Mouse (Mus musculus) regulatory T cell (primary cell): ENCODE data around the gene Itpa.

Experiments
- in situ Hi-C: fragments of 300-600 bp; cut with MboI, MseI; formaldehyde crosslinking; loops from one replicate; pipeline ENCODE4 v1.15.1; 2025; ENCODE audit warnings: high pct_unique_total_duplicates

Itpa gene

DNA sequence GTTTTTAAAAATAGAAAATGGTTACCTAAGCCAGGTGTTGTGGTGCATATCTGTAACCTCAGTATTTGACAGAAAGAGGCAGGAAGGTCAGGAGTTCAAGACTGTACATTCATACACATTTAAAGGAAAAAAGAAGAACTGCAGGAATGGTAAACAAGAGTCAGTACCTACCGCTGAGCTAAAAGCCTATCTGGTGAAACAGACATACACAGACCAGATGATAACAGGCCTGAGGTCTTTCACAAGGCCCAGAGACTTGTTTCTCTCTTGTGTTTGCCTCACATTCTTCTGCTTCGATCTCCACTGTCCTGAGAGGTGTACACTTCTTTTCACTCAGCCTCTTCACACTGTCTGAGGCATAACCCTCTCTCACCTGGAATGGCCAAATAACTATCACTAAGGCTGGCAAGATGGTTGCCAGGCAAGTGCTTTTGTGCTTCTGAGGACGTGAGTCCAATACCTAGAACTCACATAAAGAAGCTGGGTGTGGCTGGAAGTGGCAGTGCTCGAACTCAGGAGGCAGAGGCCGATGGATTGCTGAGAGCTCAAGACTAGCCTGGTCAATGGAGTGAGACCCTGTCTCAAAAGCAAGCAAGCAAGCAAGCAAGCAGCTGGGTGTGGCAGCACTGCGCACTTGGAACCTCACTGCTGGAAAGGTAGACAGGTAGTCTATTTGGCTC lies 11.6 kb upstream of the Itpa start:
- in situ Hi-C loops: no loop called here

DNA sequence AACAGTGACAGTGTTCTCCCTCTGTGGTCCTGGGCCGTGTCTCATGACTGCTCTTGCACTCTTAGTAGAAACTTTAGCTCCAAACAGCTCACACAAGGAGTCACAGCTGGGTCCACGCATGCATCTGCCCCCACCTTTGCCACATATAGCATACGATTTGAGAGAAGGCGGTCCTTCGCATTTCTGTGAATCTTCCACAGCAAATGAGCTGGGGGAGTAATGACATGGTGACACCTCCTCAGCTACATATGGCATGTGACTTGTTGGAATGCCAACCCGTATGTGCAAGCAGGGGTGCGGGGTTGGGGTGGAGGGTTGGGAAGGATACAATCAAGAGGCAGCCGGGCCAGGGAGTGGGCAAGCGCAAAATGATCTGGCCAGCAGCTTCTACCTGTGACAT lies 10.9 kb upstream of the Itpa start:
- in situ Hi-C loops: no loop called here

DNA sequence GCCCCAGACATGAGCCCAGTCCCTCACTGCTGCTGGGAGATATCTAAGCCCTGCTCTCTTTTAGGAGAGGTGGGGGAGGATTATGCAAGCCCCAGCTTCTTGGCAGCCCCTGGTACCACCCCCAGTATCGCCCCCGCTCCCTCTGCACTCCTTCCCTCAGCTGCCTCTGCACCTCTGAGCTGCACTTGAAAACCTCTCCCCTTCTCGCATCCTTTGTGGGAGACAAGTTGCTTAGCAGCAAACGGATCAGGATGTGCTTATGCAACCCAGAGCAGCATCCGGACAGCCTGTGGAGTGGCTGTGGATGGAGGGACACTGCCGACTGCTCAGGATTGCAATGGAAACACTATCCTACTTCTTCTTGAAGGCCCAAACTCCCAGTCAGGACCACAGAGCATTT lies 9.9 kb upstream of the Itpa start:
- in situ Hi-C loops: no loop called here

DNA sequence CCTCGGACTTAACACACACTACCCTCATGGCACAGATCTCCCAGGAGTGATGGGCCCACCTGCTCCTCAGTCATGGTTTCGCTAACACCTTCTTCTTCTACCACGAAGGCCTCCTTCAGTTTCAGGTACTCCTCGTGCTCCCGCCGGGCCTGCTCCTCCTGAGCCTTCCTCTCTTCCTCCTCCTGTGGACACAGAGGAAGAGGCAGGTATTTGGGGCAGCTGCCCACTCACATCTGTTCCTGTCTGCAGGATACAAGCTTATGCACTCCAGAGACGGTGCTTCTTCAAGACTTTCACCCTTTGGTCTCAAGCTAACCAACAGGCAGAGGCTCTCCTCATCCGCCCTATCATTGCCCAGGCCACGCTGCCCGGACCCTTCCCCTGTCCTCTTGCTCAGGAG lies 8.9 kb upstream of the Itpa start:
- in situ Hi-C loops: no loop called here

DNA sequence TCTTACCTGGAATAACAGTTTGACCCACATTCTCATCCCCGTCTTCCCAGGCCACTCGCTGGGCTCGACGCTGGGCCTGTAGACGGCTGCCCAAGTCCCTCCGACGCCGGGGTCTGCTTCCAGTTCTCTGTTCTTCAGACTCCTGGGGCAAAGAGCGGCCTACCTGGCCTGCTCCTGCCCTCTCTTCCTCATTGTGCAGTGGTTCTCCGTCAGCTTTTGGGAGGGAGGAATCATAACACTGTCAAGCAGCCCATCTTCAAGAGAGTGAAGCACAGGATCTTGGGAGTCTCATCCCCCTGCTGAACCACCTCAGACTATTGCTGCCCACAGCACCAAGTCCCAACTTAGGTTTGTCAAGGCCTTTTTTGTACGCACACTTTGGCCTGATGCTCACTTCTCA lies 4.1 kb upstream of the Itpa start:
- in situ Hi-C loops: no loop called here

DNA sequence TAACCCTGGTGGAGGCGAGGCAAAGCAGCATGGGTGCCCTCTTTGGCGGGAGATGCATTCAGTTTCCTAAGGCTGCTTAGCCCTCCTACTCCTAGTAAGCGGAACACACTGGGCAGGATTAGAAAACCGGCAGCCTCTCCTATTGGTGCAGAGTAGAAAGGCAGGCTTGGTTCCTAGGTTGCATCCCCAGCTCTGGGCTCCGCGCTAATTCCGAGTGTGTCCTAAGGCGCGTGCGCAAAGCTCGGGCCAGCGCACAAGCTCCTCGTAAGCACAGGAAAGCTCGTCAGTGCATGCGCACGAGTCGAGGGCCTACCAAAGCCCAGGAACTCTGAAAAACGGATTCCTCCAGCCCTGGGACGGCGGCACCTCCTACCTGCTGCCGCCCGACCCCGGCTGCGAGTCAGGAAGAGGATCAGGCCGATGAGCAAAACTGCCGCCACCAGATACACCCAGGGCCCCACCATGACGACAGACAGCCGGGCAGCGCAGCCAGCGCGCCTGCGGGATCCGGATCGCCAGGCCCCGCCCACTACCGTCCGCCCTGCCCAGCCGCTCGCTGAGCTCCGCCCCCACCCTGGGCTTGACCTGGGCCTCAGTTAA lies 3.2 kb upstream of the Itpa start, which contains the start of gene Ddrgk1:
Gene Ddrgk1, minus strand, starts transcription at position 558 of the 600 bp plus-strand sequence.
- in situ Hi-C loops: no loop called here

DNA sequence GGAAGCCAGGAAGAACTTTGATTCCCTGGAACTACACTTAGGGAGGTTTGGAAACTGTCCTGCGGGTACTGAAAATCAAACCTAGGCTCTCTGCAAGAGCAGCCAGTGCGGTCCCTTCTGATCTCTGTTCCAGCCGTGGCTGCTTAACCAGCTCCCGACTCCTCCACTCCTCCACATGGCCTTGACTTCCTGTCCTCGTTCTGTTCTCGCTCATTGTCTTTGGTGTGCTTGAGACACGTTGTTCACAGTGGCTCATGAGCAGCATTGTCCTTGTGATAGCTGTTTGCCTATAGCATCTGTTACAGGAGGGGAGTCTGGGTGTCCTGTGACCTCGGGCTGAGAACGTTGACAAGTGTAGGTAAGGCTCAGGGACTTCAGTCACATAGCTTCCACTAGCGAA lies 9.8 kb downstream of the Itpa start:
- in situ Hi-C loops: no loop called here

DNA sequence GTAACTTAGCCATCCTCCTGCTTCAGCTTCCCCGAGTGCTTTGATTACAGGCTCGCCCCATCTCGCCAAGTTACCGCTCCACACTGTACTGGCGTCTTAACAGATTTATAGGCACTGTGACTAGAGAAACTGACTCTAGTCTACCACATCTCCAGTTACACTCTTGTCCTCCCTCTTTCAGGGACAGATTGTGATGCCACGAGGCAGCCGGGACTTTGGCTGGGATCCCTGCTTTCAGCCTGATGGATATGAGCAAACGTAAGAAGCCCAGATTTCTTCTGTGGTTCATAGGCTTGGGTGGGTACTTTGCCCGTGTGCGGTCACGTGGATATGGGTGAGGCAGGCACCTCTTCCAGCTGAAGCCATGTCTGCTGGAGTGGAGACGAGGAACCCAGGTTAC lies 11.7 kb downstream of the Itpa start:
- in situ Hi-C loops: no loop called here

DNA sequence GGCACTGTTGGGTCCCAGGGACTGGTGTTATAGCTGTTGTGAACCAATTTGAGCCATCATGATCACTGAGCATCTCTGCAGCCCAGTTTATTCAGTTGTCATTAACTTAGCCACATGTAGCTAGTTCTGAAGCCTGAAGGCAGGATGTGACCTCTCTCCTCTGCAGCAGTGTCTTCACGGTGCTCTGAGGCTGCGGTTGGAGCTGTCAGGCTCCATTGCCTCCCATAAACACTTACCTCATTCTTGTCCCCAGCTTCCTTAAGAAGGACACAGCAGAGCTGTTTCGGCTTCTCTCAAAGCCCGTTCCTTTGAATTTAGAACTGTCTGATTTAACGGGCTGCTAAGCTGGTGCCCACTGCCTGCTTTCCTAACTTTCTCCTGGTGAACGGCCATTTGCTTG lies 12.5 kb downstream of the Itpa start:
- in situ Hi-C loops: no loop called here

DNA sequence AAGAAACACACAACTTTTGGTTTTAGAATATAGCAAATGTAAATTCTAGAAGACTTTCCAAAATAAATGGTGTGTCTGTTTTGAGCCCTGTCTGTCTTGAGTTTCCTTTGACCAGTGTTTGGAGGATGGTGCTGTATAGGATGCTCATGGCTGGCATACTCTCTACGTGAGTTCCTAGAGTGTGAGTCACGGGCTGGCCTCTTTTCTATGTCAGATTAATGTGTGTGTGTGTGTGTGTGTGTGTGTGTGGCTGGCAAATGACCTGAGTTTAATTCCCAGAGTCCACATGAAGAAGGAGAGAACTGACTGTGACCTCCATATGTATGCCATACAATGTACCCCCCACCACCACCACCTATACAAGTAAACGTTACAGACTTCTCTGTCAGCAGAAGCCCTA lies 14.1 kb downstream of the Itpa start:
- in situ Hi-C loops: no loop called here

DNA sequence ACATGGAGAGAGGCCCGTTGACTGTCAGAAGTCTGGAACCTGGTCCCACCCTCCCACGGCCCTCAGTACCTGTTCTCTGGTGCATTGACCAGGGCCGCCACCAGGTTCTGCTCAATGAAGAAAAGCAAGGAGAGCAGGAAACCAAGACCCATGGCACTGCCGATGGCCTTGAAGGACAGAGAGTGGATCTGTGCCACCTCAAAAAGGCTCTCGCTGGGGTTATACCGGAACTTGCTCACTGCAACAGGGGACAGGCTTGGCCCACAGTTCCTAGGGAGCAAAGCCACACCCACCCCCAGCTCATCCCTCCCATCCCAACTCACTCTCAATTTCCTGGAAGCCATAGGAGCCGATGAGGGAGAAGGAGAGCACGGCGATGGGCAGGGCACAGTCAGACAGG lies 18.0 kb downstream of the Itpa start:
- in situ Hi-C loops: no loop called here

DNA sequence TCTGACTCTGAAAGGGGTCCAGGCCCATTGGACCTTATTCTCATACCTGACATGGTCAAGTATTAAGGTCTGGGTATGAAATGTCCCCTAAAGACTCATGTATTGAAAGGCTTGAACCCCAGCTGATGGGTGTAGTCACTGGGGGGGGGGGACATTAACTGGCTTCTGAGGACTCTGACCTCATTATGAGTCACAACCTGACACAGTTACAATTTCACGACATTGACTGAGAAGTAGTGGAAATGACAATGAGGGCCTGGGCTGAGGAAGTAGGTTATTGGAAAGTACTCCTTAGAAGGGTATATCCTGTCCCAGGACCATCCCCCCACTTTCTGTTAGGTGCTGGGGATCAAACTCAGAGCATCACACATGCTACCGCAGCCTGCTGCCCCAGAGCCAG lies 21.6 kb downstream of the Itpa start:
- in situ Hi-C loops: no loop called here

DNA sequence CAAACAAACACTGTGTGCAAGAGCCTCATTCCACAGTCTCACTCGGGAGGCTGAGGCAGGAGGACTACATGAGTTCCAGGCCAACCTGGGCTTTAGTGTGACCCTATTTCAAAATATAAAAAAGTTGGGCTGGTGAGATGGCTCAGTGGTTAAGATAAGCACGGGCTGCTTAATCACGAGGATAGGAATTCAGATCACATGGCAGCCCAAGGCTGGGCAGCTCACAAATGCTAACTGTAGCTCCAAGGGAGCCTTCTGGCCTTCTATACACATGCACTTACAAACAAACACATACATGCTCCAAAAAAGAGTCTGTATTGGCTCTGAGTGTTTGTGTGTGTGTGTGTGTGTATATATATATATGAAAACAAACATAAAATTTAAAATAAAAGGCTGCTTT lies 26.2 kb downstream of the Itpa start:
- in situ Hi-C loops: no loop called here

DNA sequence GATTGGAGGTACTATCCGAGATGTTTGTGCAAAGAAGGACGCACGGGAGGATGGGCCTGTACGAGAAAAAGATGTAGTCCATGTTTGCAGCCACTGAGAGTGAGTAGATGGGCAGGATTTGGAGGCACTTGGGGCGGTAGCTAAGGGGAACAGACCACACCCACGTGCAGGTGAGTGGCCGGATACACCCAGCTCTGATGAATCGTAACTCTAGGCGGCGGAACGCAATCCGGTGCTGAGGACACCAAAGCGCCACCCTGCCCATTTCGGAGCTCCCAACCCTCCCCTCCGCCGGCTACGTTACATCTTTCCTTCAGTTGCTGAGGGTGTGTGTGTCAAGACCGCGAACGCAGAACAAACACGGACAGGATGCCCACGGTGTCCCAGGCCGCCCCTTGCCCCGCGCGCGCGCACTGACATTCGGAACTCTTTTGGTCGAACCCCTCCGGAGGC lies 29.3 kb downstream of the Itpa start:
- in situ Hi-C loops: no loop called here

DNA sequence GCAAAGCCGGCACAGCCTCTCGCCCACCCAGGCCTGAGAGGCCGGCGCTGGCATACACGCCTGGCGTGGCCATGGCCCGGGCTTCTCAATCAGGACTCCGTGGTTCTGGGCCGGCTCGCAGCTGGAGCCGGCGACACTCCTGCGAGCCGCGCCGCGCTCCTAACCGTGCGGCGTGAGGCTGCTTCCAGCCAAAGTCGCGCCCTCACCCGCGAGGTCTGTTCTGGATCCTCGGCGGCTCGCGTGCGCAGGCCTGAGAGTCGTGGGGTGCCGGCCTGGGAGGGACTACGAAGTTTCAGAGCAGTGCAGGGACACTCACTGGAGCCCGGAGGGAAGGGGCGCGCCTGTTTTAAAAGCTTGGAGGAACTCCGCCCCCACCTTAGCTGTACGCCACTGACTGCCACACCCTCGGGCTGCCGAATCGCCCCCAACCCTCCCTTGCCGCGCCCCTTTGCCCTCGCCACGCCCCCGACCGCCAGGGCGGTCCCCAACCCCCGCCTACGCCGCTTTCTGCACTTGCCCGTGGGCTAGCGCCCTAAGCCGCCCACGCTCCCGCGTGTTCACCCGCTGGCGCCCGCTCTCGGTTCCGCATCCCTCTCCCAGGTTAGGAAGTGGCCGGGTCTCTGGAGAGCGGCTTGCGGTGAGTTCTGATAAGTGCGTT lies 29.9 kb downstream of the Itpa start, which contains the start of gene Slc4a11:
Gene Slc4a11, minus strand, starts transcription at position 367 of the 658 bp plus-strand sequence.
- in situ Hi-C loops: no loop called here

DNA sequence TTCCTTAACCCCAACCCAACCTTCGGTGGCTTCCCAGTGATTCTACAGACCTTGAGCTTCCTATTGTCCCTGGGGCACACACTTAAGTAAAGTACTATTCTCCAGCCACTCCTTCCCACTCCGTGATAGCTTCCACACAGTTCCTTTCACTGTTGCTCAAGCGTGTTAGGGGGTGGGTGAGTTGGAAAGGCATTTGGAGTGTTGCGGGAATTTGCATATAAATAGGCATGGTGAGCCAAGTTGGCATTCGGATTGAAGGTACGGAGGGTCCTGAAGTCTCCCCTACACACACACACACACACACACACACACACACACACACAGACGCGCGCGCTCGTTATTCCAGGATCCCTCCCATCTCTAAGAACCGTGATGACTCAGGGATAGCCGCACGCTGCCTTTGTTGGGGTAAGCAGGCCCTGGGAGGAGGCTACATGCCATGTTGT lies 30.4 kb downstream of the Itpa start:
- in situ Hi-C loops: no loop called here

DNA sequence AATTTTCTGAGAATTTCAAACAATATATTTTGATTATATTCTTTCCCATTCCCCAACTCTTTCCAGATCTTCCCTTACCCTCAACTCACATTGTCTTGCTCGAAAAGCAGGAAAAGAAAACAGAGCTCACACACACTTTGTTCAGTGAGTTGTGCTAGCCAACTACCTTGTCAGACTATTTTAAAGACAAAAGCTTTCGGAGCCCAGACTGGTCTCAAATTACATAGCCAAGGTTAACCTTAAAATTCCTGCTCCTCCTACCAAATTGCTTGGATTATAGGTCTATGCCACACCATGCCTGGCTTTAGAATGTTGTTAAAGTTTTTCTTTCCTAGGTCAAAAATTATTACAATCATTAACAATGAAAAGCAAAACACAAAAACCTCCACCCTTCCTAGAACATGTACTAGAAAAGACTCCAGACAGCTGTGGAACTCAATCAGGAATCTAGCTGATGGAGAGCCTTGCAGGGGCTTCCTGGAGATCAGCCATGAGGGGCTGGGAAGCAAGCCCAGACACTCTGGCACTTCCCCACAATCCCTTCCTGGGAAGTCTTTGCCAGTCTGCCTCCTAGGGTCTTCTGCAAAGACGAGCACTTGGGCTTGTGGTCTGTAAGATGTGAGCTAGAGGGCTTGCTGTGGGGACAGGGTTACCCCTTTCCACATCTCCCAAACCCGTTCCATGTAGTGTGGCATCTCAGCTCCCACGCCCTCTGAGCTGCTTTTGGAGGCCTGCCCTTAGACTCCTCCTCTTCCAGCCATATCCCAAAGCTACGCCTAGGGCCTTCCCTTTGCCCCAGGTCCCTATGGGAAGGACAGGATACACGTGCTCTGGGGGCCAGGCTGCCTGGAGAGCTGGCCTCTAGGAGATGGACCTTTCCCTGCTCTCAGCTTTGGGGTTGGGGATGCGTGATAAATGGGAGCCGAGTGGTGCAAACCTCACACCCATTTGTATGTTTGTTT lies 36.9 kb downstream of the Itpa start:
- in situ Hi-C loops: no loop called here

DNA sequence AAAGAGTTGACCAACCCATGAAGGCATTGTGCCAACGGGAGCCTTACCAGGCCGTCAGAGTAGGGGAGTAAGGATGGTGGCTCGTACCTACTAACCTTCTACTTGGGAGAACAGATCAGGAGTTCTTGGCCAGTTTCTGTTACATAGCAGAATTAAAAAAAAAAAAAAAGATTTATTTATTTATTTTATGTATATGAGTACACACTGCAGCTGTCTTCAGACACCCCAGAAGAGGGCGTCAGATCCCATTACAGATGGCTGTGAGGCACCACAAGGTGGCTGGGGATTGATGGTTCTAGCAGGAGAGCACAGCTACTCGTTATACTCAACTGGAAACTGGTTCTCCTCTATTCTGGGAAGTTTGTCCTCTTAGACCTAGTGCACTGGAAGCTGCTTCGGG lies 37.8 kb downstream of the Itpa start:
- in situ Hi-C loops: no loop called here

DNA sequence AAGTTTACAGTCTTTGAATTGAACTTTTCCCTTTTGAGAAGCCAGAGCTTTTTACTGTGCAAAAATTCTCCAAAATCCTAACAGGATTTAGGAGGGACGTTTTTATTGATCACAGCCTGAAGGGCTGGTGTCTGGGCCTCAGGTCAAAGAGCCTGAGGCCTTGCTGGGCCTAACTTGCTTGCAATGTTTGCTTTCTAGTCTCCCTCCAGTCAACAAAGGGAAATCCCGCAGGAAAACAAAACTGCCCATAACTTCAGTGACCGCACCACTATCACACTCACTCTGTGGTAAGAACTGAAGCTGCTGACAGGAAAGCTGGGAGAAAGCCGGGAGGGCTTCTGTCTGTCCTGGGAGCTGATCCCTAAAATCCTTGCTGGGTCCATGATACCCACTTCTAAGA lies 39.2 kb downstream of the Itpa start:
- in situ Hi-C loops: no loop called here

DNA sequence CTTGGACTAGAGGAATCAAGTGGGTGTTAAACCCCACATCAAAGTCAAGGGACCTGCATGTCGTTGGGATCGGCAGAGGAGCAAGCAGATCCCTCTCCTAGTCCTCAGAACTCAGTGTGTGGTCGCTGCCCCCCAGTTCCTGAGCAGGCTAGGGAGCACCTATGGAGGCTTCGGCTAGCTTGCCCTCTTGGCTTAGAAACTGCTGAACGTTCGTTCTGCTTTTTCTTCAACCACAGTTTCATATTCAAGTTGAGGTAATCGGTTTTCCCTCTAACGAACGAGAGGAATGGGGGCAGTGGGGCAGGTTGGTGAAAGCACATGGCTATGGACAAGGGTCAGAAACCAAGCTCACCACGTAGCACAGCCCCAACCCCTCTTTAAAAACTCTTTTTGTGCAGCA lies 39.6 kb downstream of the Itpa start:
- in situ Hi-C loops: no loop called here

DNA sequence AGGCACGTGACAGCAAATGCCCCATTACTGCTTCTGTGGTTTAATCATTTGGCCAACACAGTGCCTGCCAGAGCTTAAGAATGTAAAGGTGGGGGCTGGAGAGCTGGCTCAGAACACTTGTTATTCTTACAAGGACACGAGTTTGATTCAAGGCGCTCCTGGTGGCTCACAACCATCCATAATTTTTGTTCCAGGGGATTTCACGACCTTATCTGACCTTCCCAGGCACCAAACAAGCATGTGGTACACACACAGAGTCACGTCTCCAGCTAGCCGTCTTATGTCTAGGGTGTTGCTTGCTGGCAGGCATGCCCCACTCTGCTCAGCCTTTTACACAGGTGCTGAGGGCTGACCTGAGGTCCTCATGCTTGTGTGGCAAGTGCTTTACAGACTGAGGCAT lies 50.5 kb downstream of the Itpa start:
- in situ Hi-C loops: no loop called here

DNA sequence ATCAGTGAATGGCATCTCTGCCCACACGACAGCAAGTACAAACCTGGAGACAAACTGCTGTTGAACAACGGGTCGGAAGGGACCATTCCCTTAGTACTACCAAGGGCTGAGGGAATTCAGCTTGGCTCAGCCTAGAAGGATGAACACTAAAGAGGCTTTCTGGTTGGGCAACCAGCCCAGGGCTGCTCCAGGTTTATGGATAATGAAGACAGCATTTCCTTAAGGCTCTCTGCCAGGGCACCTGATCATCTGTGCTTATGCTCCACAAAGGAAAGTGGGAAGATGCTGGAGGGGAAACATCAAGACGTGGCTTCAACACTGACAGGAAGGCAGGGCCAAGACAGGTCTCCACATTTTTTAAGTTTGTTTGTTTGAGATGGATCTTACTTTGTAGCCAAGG lies 57.0 kb downstream of the Itpa start:
- in situ Hi-C loops: no loop called here
